Mouse (Mus musculus): Measurements from ENCODE around the gene Polr2l.

Polr2l gene

DNA sequence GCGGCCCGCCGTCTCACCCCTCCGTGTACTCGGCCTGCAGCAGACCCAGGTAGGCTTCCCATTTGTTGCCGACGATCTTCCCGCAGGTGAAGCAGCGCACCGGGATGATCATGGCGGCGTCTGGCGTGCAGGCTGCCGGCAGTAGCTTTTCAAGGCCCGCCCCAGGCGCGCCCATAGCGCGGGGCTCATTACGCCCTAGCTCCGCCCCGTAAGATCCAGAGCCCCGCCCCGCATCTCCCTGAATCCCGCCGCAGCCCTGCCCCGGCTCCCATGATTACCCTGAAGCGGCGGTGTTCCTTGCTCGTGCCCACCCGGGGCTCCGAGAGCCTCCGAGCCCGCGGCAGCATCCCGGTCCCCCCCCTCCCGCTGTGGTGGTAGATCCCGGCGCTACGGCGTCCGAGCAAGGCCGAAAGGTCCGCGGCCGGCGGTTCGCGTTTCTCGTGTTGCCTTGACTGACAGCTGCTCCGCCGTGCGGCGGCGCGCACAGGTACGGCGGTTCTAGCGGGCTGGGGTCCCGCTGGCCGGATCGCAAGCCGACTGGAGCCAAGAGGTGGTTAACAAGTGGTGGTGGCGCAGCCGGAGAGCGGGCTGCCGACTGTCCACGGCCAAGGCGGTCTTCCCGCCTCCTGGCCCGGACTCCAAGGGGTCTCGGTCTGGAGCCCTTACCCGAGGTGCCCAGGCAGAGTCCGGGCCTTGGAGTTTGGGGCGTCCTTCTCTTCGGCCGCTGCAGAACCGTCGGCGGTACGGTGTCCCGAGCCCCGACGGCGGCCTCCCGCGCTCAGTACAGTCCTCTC lies at the start of gene Polr2l, which contains the start of gene Tspan4:
TSS of gene Polr2l (minus strand) at position 122 of the 794 bp plus-strand sequence.
TSS of gene Tspan4 (plus strand) at position 230 of the 794 bp plus-strand sequence.
- peak; percentile 90 for DNase-seq (ENCODE audit: low read depth, low spot score)

DNA sequence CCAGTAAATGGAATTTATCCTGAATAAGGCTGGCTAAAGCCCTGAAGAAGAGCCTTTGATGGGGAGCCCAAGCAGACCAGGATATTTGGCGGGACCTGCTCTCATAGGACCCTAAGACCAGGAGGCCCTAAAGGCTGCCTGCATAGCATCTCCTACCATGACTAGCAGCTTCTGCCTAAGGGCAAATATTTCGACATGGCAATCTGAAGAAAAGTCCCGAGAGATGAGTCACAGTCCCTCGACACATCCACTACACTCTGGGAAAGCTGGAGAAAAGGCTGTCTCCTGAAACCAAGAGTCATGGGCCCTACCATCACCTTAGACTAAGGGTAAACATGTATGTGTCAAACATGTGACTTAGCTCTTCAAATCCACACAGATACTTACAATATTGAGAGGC lies 49.3 kb upstream of the Polr2l start:
- DNase-seq (ENCODE audit: low read depth, low spot score) = no peak

GRCm38 (mm10) chr7:141523007-141523406 lies 48.1 kb upstream of the Polr2l start:
- no peak for DNase-seq (ENCODE audit: low read depth, low spot score)

DNA sequence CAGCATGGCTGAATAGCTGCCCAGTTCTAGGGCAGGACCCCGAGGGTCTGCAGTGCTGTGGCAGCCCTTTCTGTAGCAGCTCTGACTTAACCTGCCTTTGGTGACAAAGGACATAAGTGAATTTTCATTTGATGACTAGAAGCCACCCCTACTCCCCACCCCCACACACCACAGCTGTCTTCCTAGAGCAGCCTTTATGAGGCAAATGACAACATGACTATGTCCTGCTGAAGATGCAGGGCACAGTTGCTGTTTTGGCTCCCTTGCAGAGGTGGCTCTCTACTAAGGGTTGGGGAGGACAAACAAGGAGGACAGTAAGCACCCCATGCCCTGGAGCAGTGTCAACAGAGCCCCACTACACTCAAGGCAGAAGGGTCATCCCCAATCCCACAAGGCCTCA lies 44.9 kb upstream of the Polr2l start:
- DNase-seq (ENCODE audit: low read depth, low spot score) = no peak

DNA sequence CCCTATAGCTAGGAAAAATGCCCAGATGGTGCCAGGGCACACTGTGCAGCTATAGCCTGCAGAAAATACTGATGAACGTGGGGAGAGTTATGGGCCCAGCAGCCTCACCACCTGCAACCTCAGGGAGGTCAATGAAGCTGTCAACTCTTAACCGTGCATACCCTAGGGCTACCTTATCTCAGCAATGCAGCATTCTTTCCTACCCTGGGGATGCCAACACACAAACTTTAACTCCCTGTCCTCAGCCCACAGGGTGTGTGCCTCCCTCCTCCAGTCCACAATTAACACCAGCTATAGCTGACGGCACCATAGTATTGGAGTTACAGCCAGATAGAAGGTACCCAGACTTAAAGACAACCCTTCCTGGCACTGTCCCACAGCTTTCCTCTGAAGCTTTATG lies 44.0 kb upstream of the Polr2l start:
- DNase-seq (ENCODE audit: low read depth, low spot score) = no peak

DNA sequence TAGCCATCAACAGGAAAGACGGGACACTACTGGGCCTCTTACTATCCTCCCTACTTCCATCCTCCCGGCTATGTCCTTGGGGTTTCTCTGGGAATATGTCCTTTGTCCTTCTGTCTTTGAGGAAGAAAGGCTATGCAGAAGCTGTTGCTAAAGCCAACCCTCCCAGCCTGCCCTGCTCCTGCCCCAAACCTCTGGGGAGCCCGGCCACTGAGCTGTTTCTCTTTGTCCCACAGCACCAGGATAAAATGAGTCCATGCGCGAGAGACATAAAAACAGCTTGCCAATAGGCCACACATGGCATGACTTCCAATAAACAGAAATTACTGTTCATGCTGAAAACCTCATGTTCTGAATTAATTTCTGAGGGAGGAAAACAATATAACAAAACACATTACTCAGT lies 43.4 kb upstream of the Polr2l start:
- no peak for DNase-seq (ENCODE audit: low read depth, low spot score)

DNA sequence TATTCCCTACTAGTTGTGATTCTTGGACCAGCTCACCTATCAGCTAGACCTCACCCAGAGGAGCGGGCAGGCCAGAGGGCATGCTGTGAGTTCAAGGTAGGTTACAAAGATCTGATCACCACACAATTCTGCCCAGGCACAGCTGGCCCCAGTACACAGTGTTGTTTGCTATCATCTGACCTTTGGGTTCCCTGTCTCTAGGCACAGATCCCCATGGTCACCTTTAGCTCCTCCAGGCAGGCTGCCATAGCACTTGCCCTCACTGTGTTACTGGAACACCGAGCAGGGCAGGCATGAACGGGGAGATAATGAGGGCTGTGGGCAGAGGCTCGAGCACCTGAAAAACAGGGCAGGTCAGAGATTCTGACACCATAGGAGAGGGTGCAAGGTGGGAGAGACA lies 42.7 kb upstream of the Polr2l start:
- DNase-seq (ENCODE audit: low read depth, low spot score) = no peak

GRCm38 (mm10) chr7:141510681-141511191 lies 35.8 kb upstream of the Polr2l start:
- DNase-seq (ENCODE audit: low read depth, low spot score) = no peak

- no peak for DNase-seq (ENCODE audit: low read depth, low spot score)
Observed at GRCm38 (mm10) chr7:141510196-141510595, 35.3 kb upstream of the Polr2l start.

DNA sequence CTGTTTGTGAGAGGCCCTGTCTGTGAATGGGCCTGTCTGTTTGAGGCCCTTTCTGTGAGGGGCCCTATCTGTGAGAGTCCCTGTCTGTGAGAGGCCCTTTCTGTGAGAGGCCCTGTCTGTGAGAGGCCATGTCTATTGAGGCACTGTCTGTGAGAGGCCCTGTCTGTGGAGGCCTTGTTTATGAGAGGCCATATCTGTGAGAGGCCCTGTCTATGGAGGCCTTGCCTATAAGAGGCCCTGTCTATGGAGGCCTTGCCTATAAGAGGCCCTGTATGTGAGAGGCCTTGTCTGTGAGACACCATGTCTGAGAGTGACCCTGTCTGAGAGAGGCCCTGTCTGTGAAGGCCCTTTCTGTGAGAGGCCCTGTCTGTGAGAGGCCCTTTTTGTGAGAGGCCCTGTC lies 33.2 kb upstream of the Polr2l start:
- DNase-seq (ENCODE audit: low read depth, low spot score) = no peak

GRCm38 (mm10) chr7:141506278-141506677 lies 31.3 kb upstream of the Polr2l start:
- DNase-seq (ENCODE audit: low read depth, low spot score) = no peak

DNA sequence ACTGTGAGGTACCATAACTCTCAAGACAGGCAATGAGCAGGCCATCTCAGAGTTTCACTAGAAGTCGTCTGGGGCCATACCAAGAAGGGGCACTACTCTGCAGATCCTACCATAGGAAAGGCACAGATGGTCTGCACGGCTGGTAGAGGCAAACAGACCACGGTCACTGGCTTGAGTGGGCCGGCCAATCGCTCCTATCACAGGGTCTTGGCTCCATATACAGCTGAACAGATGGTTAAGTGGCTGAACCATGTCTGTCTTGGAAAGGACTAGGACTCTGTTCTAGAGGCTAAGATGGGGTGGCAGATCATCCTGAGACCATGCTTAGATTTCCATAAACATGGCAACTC lies 27.6 kb upstream of the Polr2l start:
- DNase-seq (ENCODE audit: low read depth, low spot score) = no peak

DNA sequence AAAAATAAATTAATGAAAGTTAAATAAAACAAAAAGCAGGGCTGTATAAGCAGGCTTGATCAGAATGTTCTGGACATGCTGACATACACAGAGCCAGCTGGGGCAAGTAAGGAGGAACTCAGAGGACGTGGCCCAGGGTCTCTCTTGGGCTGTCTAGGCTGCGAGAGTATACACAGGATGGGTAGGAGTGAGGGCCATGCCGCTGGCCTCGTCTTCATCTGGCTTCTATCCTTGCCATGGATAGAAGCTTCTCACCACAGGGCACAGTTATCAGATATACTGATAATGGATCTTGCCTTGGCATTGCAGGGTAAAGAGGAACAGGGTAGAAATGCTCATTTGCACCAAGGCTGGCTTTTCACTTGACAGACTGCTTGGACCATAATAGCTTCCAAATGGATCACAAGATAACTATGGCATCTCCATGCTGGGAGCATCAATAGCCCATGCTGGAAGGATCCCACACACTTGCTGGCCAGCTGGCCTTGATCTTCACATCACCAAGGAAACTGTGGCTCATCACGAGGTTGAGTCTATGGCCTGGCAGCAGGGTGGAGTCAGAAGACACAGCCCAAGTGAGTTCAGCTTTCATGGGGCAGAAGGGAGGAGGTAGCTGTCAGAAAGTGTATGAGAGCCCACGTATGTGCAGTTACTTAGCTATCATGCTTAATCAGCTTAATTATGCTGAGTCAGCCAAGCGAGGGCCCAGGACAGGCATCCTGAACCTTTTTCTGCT lies 27.1 kb upstream of the Polr2l start:
- no peak for DNase-seq (ENCODE audit: low read depth, low spot score)

GRCm38 (mm10) chr7:141497600-141497999 lies 22.7 kb upstream of the Polr2l start:
- DNase-seq (ENCODE audit: low read depth, low spot score) = no peak

GRCm38 (mm10) chr7:141495940-141496339 lies 21.0 kb upstream of the Polr2l start:
- no peak for DNase-seq (ENCODE audit: low read depth, low spot score)

- DNase-seq (ENCODE audit: low read depth, low spot score) = no peak
Observed at GRCm38 (mm10) chr7:141495379-141495778, 20.4 kb upstream of the Polr2l start.

DNA sequence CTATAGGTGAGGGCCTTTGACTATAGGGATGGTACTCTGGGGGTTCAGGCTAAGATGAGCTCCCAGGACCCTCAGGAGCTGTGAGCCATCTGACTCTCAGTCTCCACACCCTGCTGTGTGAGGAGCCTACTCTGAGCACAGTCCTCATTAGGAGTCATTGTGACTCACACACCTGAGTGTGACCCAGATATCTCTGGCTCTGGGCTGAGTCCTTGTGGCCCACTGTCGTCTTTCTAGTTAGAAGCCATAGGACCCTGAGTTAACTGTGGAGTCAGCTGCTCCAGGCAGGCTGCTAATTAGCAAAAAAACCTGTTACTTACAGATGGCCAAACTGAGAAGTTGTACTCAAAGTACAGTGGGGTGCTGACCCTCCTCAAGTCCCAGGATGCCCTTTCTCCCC lies 18.8 kb upstream of the Polr2l start:
- no peak for DNase-seq (ENCODE audit: low read depth, low spot score)

DNA sequence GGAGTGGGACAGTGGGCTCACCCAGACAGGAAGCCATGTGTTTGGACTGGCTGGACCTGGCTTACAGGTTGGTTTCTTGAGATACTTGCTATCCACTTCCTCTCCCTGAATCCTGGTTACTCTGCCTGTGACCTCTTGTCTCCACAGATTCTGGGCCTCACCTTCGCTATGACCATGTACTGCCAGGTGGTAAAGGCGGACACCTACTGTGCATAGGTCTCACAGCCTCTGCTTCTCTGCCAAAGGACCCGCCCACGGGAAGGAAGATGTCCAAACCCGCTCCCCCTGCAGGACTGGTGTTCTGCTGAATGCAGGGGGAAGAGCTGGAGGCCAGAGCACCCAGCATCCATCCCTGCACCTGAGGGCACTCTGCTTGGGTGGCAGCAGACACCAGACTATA lies 17.8 kb upstream of the Polr2l start:
- DNase-seq (ENCODE audit: low read depth, low spot score) = no peak

DNA sequence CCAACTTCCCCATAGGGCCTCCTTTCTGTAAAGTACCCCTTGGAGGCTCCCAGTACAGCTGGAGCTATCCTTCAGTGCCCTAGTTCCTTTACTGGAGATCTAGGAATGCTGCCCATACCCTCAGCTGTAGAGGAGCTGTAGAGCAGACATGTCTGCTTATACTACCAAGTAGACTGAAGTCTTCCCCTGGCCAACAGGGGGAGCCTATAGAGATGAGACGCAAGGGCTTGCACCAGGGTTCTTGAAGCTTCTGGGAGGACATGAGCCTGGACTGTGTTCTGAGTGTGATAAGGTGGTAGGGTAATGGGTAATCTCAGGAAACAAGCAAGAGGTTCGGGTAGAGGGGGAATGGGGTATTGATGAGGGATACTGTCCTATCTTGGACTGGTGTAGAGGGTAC lies 16.2 kb upstream of the Polr2l start:
- DNase-seq (ENCODE audit: low read depth, low spot score) = peak; percentile 35

- no peak for DNase-seq (ENCODE audit: low read depth, low spot score)
Observed at GRCm38 (mm10) chr7:141487141-141487540, 12.2 kb upstream of the Polr2l start.

- no peak for DNase-seq (ENCODE audit: low read depth, low spot score)
Observed at GRCm38 (mm10) chr7:141486239-141486638, 11.3 kb upstream of the Polr2l start.

DNA sequence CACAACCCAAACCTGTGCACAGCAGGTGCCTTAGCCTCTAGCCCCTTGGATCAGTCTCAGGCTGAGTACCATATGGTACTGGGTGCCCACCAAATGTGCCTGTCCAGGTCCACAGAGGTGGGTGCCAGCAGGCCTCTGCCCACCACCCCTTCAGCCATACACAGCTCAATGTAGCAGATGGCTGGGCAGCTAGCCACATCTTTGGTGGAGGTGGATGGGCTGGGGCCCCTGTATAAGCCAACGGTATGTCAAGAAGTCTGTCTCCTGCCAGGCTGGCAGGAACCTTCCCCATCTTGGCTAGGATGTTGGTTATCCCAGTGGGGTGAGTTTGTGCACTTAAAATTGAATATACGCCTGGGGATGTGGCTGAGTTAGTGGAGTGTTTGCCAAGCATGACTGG lies 10.7 kb upstream of the Polr2l start:
- no peak for DNase-seq (ENCODE audit: low read depth, low spot score)

GRCm38 (mm10) chr7:141485186-141485585 lies 10.3 kb upstream of the Polr2l start:
- no peak for DNase-seq (ENCODE audit: low read depth, low spot score)
